Mouse (Mus musculus): ENCODE data around the gene Atn1. TPM values are rescaled to one million over a fixed set of nuclear protein-coding genes. Genes with fewer than 3 reads are reported as not detected.
A peak's percentile ranks its signal among the peaks of the same experiment; 100 is the strongest.

Gene Atn1
- polyA plus RNA-seq, 1 experiment from 2014 or later, result 9.5 TPM

DNA sequence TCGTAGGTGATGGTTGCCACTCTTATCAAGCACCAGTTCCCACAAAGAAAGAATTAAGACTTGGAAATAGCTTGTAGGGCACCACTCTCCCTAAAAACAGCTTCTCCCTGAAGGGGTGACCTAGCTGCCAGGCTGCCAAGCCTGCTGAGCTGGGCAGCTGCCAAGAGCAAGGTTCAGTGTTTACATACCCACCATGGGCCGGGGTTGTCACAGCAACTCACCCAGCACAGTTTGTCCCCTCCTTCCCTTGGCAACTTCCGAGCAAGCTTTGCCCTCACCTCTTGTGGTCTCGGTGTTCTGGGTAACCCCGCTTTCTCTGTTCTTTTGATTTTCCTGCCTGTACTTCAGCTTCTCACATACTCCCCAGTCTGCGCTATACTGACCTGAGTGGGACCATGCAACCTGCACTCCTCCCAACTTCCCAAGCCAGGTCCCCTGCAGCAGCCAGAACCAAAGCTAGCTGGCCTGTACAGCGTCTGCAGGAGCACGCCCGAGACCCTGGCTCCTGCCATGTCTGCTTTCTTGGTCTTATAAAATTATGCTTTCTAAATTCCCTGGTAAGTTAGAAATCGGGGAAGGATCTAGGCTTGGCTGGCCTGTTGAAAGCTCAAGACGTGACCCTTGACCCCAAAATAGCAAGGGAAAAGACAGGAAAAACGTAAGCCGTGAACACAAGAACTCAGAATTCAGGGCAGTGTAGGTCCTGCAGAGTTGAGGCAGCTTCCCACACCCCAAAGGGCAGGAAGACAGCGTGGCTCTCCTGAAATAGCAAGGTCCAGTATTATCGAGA is 62.0 kb downstream of the Atn1 start:
- H3K27ac ChIP-seq (ENCODE audit: poor library complexity, severe bottlenecking), result no peak overlapping the region

DNA sequence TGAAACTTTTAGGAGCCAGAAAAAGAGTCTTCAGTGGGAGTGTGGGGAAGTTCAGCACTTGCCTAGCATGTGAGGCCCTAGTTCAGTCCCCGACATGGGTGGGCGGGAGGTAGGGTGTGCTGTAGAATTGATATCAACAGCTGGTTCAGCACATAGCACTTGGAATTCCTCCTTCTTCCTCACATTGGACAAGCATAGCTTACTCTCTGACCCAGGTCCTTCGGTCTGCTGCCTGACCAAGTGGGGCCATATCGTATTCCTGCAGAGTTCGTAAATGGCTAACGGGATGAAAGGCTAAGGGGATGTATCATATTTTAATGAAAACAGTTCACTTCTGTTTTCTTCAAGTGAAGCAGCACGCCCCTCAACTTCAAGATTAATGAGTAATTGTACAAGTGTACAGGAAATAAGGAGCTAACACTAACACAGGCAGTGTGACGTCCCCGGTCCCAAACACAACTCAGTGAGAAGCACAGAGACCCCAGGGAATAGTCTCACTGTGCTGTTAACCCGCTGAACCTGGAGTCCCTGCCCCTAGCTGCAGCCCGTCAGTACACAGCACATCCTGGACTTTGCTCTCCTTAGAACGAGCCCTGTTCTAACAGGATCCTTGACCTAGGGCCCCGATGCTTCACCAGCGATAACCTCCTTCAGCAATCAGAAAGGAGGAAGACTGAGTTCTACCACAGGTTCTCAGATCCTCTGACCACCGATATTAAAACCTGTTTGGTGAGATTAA is 62.9 kb downstream of the Atn1 start:
- Histone ChIP-seq H3K9me3 (replicated peaks) (no peaks in the 10 kb centered on the region), H3K4me3 (no peak overlapping the region), H3K4me1 (replicated peaks) (peaks cover 10% of the 10 kb centered on the region; the same call in 1 of the 2 replicates), H3K27me3 (replicated peaks) (no peaks in the 10 kb centered on the region), H3K4me2 (no peak overlapping the region), H3K27ac (ENCODE audit: poor library complexity, severe bottlenecking) (no peak overlapping the region), H3K9ac (no peak overlapping the region), H3K36me3 (peaks cover 4% of the 10 kb centered on the region; the same call in 1 of the 2 replicates)
- no peak for ATAC-seq (ENCODE audit: insufficient number of reproducible peaks, low FRiP score)
- WGBS, result 80% methylated on average over 15 of the region's 15 CpGs

More for the DNA sequence above, 62.0 kb downstream of the Atn1 start:
- Histone ChIP-seq H3K4me2 (no peak overlapping the region), H3K4me1 (replicated peaks) (peaks cover 10% of the 10 kb centered on the region; the same call in 1 of the 2 replicates), H3K9me3 (replicated peaks) (no peaks in the 10 kb centered on the region), H3K36me3 (peaks cover 13% of the 10 kb centered on the region), H3K27me3 (replicated peaks) (no peaks in the 10 kb centered on the region), H3K9ac (no peak overlapping the region), H3K4me3 (no peak overlapping the region)
- 78% methylated on average over 15 of the region's 15 CpGs for WGBS
- ATAC-seq (ENCODE audit: insufficient number of reproducible peaks, low FRiP score), result no peak; the same call in 1 of the 2 replicates

MicroRNAs within 50 kb of the gene (microRNA counts, 519-probe panel; counts per million panel counts)
- microRNA mmu-miR-141, result not detected
- microRNA mmu-miR-200c, result 2,691 counts per million, percentile 11 among the panel's probes with 10 or more counts

Small RNA genes lying within 50 kb of the gene (microRNA-seq; reads per million reads assigned to microRNA genes)
- gene Mir141 (25.7 reads per million, percentile 35 among the genes with 10 or more reads in this experiment), gene Mir200c (129 reads per million, percentile 56 among the genes with 10 or more reads in this experiment)

Other genes with a start within 250 kb of the Atn1 start
- gene C1ra, start 244.1 kb downstream of the Atn1 start, polyA plus RNA-seq (2016; fragmentation: Nextera tagmentation; extraction: Ambion mirVana), result 0.19 and 0.24 TPM in 2 replicates
- 0.49 TPM in 1 of 2 replicates, not detected in the other for gene C1s1, start 214.2 kb downstream of the Atn1 start, polyA plus RNA-seq (2016; fragmentation: Nextera tagmentation; extraction: Ambion mirVana)
- gene C1rb, start 186.2 kb downstream of the Atn1 start, polyA plus RNA-seq (2016; fragmentation: Nextera tagmentation; extraction: Ambion mirVana), result not detected in 2 replicates
- not detected in 2 replicates for gene C1s2, start 120.4 kb downstream of the Atn1 start, polyA plus RNA-seq (2016; fragmentation: Nextera tagmentation; extraction: Ambion mirVana)
- 37.4 and 40.0 TPM in 2 replicates for gene Lpcat3, start 93.5 kb downstream of the Atn1 start, polyA plus RNA-seq (2016; fragmentation: Nextera tagmentation; extraction: Ambion mirVana)
- gene Emg1, start 44.3 kb downstream of the Atn1 start, polyA plus RNA-seq (2016; fragmentation: Nextera tagmentation; extraction: Ambion mirVana), result 105 and 107 TPM in 2 replicates
- 345 and 349 TPM in 2 replicates for gene Phb2, start 44.2 kb downstream of the Atn1 start, polyA plus RNA-seq (2016; fragmentation: Nextera tagmentation; extraction: Ambion mirVana)
- 4.4 and 4.9 TPM in 2 replicates for gene Ptpn6, start 17.8 kb downstream of the Atn1 start, polyA plus RNA-seq (2016; fragmentation: Nextera tagmentation; extraction: Ambion mirVana)
- gene Grcc10, start 15.2 kb downstream of the Atn1 start, polyA plus RNA-seq (2016; fragmentation: Nextera tagmentation; extraction: Ambion mirVana), result 352 and 365 TPM in 2 replicates
- not detected in 2 replicates for gene Gm45234, start 503 bp downstream of the Atn1 start, polyA plus RNA-seq (2016; fragmentation: Nextera tagmentation; extraction: Ambion mirVana)
- 6.0 and 6.4 TPM in 2 replicates for gene Eno2, start 13.1 kb upstream of the Atn1 start, polyA plus RNA-seq (2016; fragmentation: Nextera tagmentation; extraction: Ambion mirVana)
- gene Lrrc23, start 23.2 kb upstream of the Atn1 start, polyA plus RNA-seq (2016; fragmentation: Nextera tagmentation; extraction: Ambion mirVana), result 0.55 TPM in 1 of 2 replicates, not detected in the other
- gene Spsb2, start 52.1 kb upstream of the Atn1 start, polyA plus RNA-seq (2016; fragmentation: Nextera tagmentation; extraction: Ambion mirVana), result 8.7 and 9.1 TPM in 2 replicates
- gene Tpi1, start 57.8 kb upstream of the Atn1 start, polyA plus RNA-seq (2016; fragmentation: Nextera tagmentation; extraction: Ambion mirVana), result 1,356 and 1,406 TPM in 2 replicates
- 119 and 121 TPM in 2 replicates for gene Usp5, start 73.0 kb upstream of the Atn1 start, polyA plus RNA-seq (2016; fragmentation: Nextera tagmentation; extraction: Ambion mirVana)
- gene Cdca3, start 73.0 kb upstream of the Atn1 start, polyA plus RNA-seq (2016; fragmentation: Nextera tagmentation; extraction: Ambion mirVana), result 105 and 121 TPM in 2 replicates
- gene Gnb3, start 83.8 kb upstream of the Atn1 start, polyA plus RNA-seq (2016; fragmentation: Nextera tagmentation; extraction: Ambion mirVana), result 6.4 and 7.8 TPM in 2 replicates
- gene P3h3, start 101.2 kb upstream of the Atn1 start, polyA plus RNA-seq (2016; fragmentation: Nextera tagmentation; extraction: Ambion mirVana), result 19.2 and 21.9 TPM in 2 replicates
- 1.9 and 2.2 TPM in 2 replicates for gene Gpr162, start 107.5 kb upstream of the Atn1 start, polyA plus RNA-seq (2016; fragmentation: Nextera tagmentation; extraction: Ambion mirVana)
- not detected in 2 replicates for gene Cd4, start 131.7 kb upstream of the Atn1 start, polyA plus RNA-seq (2016; fragmentation: Nextera tagmentation; extraction: Ambion mirVana)
- gene Lag3, start 155.2 kb upstream of the Atn1 start, polyA plus RNA-seq (2016; fragmentation: Nextera tagmentation; extraction: Ambion mirVana), result 1.4 and 1.5 TPM in 2 replicates
- gene Ptms, start 163.6 kb upstream of the Atn1 start, polyA plus RNA-seq (2016; fragmentation: Nextera tagmentation; extraction: Ambion mirVana), result 233 and 243 TPM in 2 replicates
- 357 and 358 TPM in 2 replicates for gene Mlf2, start 174.9 kb upstream of the Atn1 start, polyA plus RNA-seq (2016; fragmentation: Nextera tagmentation; extraction: Ambion mirVana)
- gene Cops7a, start 209.0 kb upstream of the Atn1 start, polyA plus RNA-seq (2016; fragmentation: Nextera tagmentation; extraction: Ambion mirVana), result 148 and 149 TPM in 2 replicates
- 0.39 and 0.45 TPM in 2 replicates for gene Pianp, start 240.2 kb upstream of the Atn1 start, polyA plus RNA-seq (2016; fragmentation: Nextera tagmentation; extraction: Ambion mirVana)